Mouse (Mus musculus) heart, embryonic 12.5 days (tissue): ENCODE measurements around the gene Dnajc4. TPM values are rescaled to one million over a fixed set of nuclear protein-coding genes. Genes with fewer than 3 reads are reported as not detected.
A peak's percentile ranks its signal among the peaks of the same experiment; 100 is the strongest.

Experiments
- ATAC-seq: fragments of 200-750 bp; cut with Nextera tagmentation; 2 replicates; pipeline ENCODE4 v1.8.0; 2017; ENCODE audit warnings: moderate TSS enrichment, moderate library complexity; ENCODE audit not compliant: insufficient number of reproducible peaks, low FRiP score
- H3K27ac ChIP-seq: fragments of 300-500 bp; sonication (generic); 2 replicates; pipeline ENCODE4 v1.5.1; 2016; ENCODE audit warnings: mild to moderate bottlenecking, moderate library complexity; ENCODE audit not compliant: poor library complexity, severe bottlenecking
- H3K27me3 ChIP-seq: fragments of 300-500 bp; sonication (generic); replicated peaks from 2 replicates; pipeline ENCODE4 v1.6.1; 2016; ENCODE audit warnings: mild to moderate bottlenecking, moderate library complexity
- H3K36me3 ChIP-seq: fragments of 300-500 bp; sonication (generic); 2 replicates; pipeline ENCODE4 v1.6.1; 2016; ENCODE audit warnings: mild to moderate bottlenecking, moderate library complexity
- H3K4me1 ChIP-seq: fragments of 300-500 bp; sonication (generic); replicated peaks from 2 replicates; pipeline ENCODE4 v1.6.1; 2016; ENCODE audit warnings: mild to moderate bottlenecking
- H3K4me2 ChIP-seq: fragments of 300-500 bp; sonication (generic); 2 replicates; pipeline ENCODE4 v1.6.1; 2016; ENCODE audit warnings: mild to moderate bottlenecking, moderate library complexity
- H3K4me3 ChIP-seq: fragments of 300-500 bp; sonication (generic); 2 replicates; pipeline ENCODE4 v1.5.1; 2016; ENCODE audit warnings: mild to moderate bottlenecking
- H3K9ac ChIP-seq: fragments of 300-500 bp; sonication (generic); 2 replicates; pipeline ENCODE4 v1.6.1; 2016; ENCODE audit warnings: mild to moderate bottlenecking, moderate library complexity
- H3K9me3 ChIP-seq: fragments of 300-500 bp; sonication (generic); replicated peaks from 2 replicates; pipeline ENCODE4 v1.6.1; 2016; ENCODE audit warnings: mild to moderate bottlenecking, moderate library complexity
- WGBS: fragments of 180-500 bp; shearing (Covaris S2); methylation state at CpG from one replicate; pipeline ENCODE4 v1.1.7; 2016; 5-methylcytosine and 5-hydroxymethylcytosine counted together
- polyA plus RNA-seq: library from polyadenylated mRNA; unstranded; fragments of >200 nt; fragmentation: Nextera tagmentation; extraction: Ambion mirVana; gene quantifications from 2 replicates; pipeline ENCODE4 v1.2.1, GENCODE M21; 2016

Gene Dnajc4
- polyA plus RNA-seq, 1 experiment from 2014 or later: 32.7 TPM

DNA sequence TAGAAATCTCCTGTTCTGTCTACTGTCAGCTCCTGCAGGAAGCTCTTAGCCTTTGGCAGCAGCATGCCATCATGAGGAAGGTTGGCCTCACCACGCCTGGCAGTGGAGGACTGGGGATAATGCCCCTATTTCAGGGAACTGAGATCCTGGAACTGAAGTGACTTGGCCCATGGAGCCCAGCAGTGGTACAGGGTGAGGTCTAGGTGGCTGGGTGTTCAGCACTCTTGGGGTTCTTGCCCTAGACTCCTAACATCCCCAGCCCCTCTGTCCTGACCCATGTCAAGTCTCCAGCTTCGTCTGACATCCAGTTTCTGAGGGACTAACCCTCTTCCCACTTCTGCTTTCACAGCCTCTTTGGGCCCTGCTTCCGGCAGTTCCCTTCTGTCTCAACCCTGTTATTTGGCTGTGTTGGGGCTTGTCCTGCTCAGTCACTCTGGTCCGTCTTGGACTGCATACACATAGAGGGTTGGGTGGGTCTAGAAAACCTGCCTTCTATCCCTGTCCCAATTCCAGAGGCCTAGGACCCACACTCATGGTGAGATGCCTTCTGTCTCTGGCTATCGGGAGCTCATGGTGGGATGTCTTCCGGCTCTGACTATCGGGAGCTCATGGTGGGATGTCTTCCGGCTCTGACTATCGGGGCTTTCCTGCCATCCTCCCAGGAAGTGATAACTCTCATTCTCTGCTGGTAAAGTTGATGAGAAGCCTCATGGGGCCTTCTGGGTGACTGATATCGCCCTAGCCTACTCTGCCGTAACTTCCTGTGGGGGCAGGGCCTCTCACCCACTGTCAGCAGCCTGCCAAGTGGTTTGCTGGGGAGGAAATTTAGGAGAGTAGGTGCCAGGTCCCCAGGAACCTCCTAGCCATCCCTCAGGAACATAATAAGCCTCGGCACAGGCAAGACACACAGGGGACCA is 25.4 kb upstream of the Dnajc4 start:
- Histone ChIP-seq H3K9ac (no peak overlapping the region), H3K4me1 (peaks cover 23% of the 10 kb centered on the region), H3K4me3 (0 out of 2 replicates have a peak overlapping the region, but pooled peaks have one; percentile 10), H3K27me3 (no peaks in the 10 kb centered on the region), H3K9me3 (no peaks in the 10 kb centered on the region), H3K4me2 (peak overlapping the region; percentile 24), H3K27ac (0 out of 2 replicates have a peak overlapping the region, but pooled peaks have one; percentile 26), H3K36me3 (peaks cover 42% of the 10 kb centered on the region)
- ATAC-seq: peak; percentile 26; the same call in 1 of the 2 replicates
- WGBS: 51% methylated on average over 12 of the region's 12 CpGs

DNA sequence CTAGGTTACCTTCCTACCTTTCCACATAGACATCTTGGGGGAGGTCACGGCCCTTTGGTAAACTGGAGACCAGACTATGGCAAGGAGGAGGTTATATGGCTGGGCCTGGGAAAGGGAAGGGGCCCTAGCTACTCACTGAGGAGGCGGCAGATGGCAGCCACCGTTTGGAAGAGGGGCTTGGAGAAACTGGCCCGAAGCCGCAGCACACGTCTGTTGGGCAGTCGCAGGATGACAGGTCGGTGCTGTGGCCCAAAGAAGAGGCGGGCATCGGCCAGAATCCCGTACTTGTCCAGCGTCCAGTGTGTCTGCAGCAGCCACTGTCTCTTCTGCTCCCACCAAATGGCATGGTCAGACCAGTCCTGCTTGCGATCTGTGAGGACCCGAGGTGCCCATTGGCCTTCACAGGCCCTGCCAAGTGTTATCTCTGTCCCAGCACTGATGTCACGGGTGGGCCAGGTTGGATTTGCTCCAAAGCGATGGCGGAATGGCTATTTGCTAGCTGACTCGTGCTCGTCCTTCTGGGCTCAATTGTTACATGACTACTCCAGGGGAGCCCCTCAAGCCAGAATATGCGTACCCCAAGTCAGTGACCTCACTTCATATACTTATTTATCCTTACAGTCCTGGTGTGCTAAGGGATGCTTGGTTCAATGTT is 22.2 kb upstream of the Dnajc4 start:
- Histone ChIP-seq H3K4me1 (peaks cover 22% of the 10 kb centered on the region), H3K36me3 (peaks cover 13% of the 10 kb centered on the region), H3K9me3 (no peaks in the 10 kb centered on the region), H3K4me2 (no peak overlapping the region), H3K27ac (no peak overlapping the region), H3K4me3 (no peak overlapping the region), H3K27me3 (no peaks in the 10 kb centered on the region), H3K9ac (no peak overlapping the region)
- WGBS: 80% methylated on average over 20 of the region's 20 CpGs
- ATAC-seq: no peak

DNA sequence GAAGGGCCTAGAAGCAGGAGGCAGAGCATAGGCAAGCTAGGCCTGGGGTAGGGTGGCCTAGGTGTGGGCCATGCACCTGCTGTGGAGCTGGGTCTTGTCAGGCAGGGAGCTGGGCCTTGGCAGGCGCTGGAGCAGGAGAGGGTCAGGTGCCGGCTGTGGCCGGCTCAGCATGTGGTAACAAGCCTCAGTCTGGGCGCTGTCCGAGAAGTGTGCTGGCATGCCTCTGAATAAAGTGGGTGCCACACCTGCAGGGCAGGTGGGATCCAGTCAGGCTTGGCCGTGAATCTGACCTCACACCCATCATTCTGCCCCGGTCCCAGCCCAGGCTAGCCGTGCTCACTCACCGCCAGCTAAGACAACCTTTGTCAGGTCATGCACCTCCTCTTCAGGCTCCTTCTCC is 21.6 kb upstream of the Dnajc4 start:
- no peak overlapping the region for H3K4me2 ChIP-seq
- ATAC-seq: no peak
- H3K27ac ChIP-seq: no peak overlapping the region
- no peaks in the 10 kb centered on the region for H3K27me3 ChIP-seq
- H3K4me3 ChIP-seq: no peak overlapping the region
- no peak overlapping the region for H3K9ac ChIP-seq
- WGBS: 85% methylated on average over 9 of the region's 9 CpGs
- H3K4me1 ChIP-seq: peaks cover 16% of the 10 kb centered on the region
- no peaks in the 10 kb centered on the region for H3K9me3 ChIP-seq
- H3K36me3 ChIP-seq: peaks cover 7% of the 10 kb centered on the region

DNA sequence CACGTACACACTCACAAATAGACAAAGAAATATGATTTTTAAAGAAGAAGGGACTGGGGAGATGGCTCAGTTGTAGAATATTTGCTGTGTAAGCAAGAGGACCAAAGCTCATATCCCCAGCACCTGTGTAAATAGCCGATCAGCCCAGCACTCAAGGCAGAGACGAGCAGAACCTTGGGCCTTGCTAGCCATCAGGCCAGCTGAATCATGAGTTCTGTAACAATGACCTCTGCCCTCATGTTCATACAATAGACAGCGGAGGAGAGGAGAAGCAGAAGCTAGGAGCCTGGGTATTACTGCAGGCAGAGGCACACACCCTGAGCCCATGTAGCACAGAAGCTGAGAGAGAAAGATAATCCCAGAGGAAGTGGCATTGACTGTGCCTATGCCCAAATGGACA is 20.1 kb upstream of the Dnajc4 start:
- Histone ChIP-seq H3K27me3 (no peaks in the 10 kb centered on the region), H3K9me3 (no peaks in the 10 kb centered on the region), H3K36me3 (0 out of 2 replicates have a peak, but pooled peaks cover 3% of the 10 kb centered on the region), H3K4me1 (peaks cover under 1% of the 10 kb centered on the region; the same call in 1 of the 2 replicates), H3K27ac (no peak overlapping the region), H3K4me3 (no peak overlapping the region), H3K4me2 (no peak overlapping the region), H3K9ac (no peak overlapping the region)
- no peak; the same call in 1 of the 2 replicates for ATAC-seq
- 80% methylated on average over 4 of the region's 4 CpGs for WGBS

DNA sequence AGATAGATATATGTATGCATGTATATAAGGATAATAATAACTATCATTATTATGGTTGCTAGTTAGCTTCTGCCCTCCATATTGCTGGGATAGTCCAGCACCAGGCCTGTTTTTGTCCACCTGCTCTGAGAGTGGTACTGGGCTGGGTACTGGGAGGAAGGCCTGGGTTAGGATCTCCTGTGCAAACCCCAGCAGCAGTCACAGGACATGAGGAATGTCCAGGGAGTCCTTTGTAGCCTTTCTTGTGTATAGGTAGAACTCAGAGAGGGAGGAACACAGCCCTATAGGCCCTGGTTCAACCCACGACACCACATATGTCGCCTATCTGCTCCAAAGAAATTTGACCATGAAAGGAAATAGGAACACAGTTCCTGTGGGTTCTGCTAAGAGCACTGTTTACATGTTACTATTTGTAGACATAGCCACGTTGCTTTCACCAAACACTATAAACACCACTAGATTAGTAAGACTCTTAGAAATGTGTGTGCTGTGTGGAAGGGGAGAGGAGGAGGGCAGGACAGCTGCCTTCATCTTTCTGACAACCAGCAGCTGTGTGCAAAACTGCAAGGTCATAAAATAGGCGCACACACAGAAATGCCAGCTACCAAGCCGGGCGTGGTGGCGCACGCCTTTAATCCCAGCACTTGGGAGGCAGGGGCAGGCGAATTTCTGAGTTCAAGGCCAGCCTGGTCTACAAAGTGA is 14.7 kb upstream of the Dnajc4 start:
- Histone ChIP-seq H3K4me1 (no peaks in the 10 kb centered on the region; the same call in 1 of the 2 replicates), H3K9me3 (no peaks in the 10 kb centered on the region), H3K27ac (no peak overlapping the region), H3K27me3 (no peaks in the 10 kb centered on the region), H3K9ac (no peak overlapping the region), H3K4me3 (no peak overlapping the region), H3K36me3 (0 out of 2 replicates have a peak, but pooled peaks cover 3% of the 10 kb centered on the region), H3K4me2 (no peak overlapping the region)
- ATAC-seq: no peak
- 77% methylated on average over 9 of the region's 9 CpGs for WGBS

DNA sequence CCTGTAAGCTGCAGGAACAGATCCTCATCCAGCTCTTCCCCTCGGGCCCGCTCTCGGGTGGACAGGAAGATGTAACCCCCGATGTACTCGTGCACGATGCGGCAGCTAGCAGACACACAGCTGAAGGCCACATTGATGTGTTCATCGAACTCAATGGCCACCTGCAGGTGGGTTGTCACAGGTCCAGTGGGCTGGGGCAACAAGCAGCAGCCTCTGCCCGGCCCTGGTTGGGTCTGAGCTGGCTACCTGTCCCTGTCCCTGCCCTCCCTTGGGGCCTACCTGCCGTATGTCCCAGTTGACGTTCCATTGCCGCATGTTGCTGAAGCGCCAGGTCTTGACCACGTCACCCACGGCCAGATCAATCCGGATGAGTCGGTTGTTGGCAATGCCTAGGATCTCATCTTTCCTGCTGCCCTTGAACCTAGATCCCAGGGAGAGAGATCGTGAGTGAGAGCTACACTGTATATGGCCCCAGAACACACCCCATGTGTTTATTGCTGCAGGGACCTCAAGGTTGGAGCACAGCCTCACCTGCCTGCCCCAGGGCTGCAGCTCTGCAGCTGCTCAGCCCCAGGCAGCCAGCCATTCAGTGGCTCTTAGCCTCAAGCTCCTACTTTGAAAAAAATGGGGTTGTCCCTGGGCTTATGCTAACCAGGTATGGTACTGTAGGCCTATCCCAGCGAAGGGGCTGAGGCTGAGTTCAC is 7.1 kb upstream of the Dnajc4 start:
- Histone ChIP-seq H3K9ac (no peak overlapping the region), H3K4me1 (peaks cover 22% of the 10 kb centered on the region), H3K36me3 (peaks cover 26% of the 10 kb centered on the region), H3K9me3 (0 out of 2 replicates have a peak, but pooled peaks cover 15% of the 10 kb centered on the region), H3K27me3 (no peaks in the 10 kb centered on the region), H3K4me3 (no peak overlapping the region), H3K27ac (no peak overlapping the region), H3K4me2 (no peak overlapping the region)
- ATAC-seq: no peak
- WGBS: 91% methylated on average over 19 of the region's 19 CpGs

DNA sequence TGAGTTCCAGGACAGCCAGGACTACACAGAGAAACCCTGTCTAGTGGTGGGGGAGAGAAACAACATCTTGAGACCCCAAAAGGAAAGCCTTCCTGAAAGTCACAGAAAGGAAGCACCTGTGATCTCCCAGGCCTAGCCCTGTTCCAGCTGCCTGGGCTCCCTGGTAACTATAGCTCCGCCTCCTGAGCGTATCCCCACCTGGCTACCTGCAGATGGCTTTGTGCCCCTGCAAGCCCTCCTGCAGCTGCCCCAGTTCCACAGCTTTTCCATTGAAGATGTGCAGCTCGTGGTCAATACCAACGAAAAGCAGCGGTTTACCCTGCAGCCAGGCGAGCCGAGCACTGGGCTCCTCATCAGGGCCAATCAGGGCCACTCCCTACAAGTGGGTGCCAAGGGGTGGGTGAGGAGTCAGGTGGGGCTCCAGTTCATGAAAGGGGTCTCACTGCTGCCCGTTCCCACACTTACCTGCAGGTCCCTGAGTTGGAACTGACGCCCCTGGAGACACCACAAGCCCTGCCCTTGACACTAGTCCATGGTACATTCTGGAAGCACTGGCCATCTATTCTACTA is 5.4 kb upstream of the Dnajc4 start:
- H3K36me3 ChIP-seq: peaks cover 26% of the 10 kb centered on the region
- H3K4me2 ChIP-seq: no peak overlapping the region
- no peak overlapping the region for H3K4me3 ChIP-seq
- 82% methylated on average over 9 of the region's 9 CpGs for WGBS
- H3K4me1 ChIP-seq: peaks cover 34% of the 10 kb centered on the region
- no peak for ATAC-seq
- H3K9me3 ChIP-seq: 0 out of 2 replicates have a peak, but pooled peaks cover 15% of the 10 kb centered on the region
- no peak overlapping the region for H3K9ac ChIP-seq
- no peak overlapping the region for H3K27ac ChIP-seq
- no peaks in the 10 kb centered on the region for H3K27me3 ChIP-seq

DNA sequence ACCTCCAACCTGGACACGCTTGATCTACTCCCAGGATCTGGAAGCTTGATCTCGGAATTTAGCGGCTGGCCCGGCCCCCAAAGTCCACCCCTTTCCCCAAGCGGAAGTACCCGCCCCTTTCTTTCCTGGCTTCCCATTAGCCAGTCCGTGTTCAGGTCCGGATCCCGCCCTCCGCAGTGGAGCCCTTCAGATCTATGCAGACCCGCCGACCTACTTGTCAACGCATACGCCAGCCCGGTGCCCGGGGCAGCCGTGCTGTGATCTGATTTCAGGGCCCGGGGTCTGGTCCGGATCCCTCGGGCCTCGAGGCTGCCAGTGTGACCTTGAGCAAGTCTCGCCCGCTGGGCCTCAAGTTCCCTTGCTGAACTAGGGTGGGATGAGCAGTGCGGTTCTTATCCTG is 3.6 kb upstream of the Dnajc4 start, which contains the start of the genes Nudt22 and Trpt1:
Nudt22 (minus strand) TSS at position 112 of the 400 bp plus-strand sequence.
Trpt1 (plus strand) TSS at position 126 of the 400 bp plus-strand sequence.
- WGBS: under 1% methylated on average over 24 of the region's 24 CpGs
- peaks cover 41% of the 10 kb centered on the region for H3K4me1 ChIP-seq
- peak within 1 kb of the TSS; percentile 67 for H3K27ac ChIP-seq
- peaks cover 26% of the 10 kb centered on the region for H3K36me3 ChIP-seq
- 0 out of 2 replicates have a peak, but pooled peaks cover 15% of the 10 kb centered on the region for H3K9me3 ChIP-seq
- H3K9ac ChIP-seq: peak within 1 kb of the TSS; percentile 81
- H3K4me3 ChIP-seq: peak within 1 kb of the TSS; percentile 61
- peak within 1 kb of the TSS; percentile 82 for H3K4me2 ChIP-seq
- no peaks in the 10 kb centered on the region for H3K27me3 ChIP-seq
- peak; percentile 73 for ATAC-seq

DNA sequence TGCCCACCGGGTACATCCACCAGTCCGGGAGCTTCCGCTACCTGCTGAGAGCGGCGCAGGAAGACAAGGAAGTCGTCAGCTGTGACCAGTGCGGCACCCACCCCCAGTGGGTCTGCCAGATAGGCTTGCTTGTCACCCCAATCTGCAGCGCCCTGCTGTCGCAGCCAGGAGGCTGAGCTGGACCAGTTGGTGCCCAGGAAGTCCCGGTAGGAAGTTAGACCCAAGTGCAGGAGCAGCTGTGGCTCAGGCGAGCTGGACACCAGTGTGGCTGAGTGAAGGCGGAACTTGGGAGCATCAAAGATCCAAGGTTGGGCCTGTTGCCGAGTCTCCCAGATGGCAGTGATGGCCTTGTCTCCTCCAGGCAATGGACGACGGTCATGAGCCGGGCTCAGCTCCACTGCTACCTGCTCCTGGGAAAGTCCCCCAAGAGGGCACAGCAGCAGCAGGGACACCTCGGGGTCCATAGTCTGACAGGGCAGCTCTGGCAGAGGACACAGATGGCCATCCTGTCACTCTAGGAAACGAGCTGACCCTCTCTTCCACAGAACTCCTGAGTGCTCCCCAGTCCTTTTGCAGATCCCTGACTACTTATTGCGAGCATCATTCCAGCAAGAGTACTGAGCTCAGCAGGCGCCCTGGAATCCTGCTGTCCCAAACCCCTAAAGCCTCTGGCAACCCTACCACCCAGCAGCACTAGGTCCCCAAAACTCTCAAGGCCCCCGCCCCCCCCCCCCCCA is 3.1 kb upstream of the Dnajc4 start:
- no peak overlapping the region for H3K27ac ChIP-seq
- H3K4me3 ChIP-seq: peak overlapping the region; percentile 61
- no peak for ATAC-seq
- H3K9ac ChIP-seq: peak overlapping the region; percentile 73
- WGBS: 38% methylated on average over 21 of the region's 21 CpGs
- 0 out of 2 replicates have a peak, but pooled peaks cover 14% of the 10 kb centered on the region for H3K9me3 ChIP-seq
- no peaks in the 10 kb centered on the region for H3K27me3 ChIP-seq
- peak overlapping the region; percentile 82 for H3K4me2 ChIP-seq
- H3K4me1 ChIP-seq: peaks cover 41% of the 10 kb centered on the region
- H3K36me3 ChIP-seq: peaks cover 25% of the 10 kb centered on the region
